Mouse (Mus musculus): ENCODE data around the gene Pcnt.

- TF ChIP-seq CTCF (IDR thresholded peaks at IDR 0.05; ENCODE audit: low read depth, low read length) = peak; percentile 93
- TF ChIP-seq POLR2A (IDR thresholded peaks at IDR 0.05; ENCODE audit: borderline replicate concordance, low read depth, low read length) = no peak
Observed at GRCm38 (mm10) chr10:76391786-76392185, 50.8 kb downstream of the Pcnt start.
